Mouse (Mus musculus) intestine, embryonic 15.5 days (tissue): Measurements from ENCODE around the gene Slf1. TPM values are rescaled to one million over a fixed set of nuclear protein-coding genes. Genes with fewer than 3 reads are reported as not detected.
A peak's percentile ranks its signal among the peaks of the same experiment; 100 is the strongest.
"Not testable (repeated sequence)": the region's sequence is repeated elsewhere in the genome, so short reads cannot be mapped to it uniquely, and the experiment has no call there.

Source experiments
- ATAC-seq: fragments of 200-750 bp; cut with Nextera tagmentation; 2 replicates; pipeline ENCODE4 v1.8.0; 2017; ENCODE audit warnings: moderate TSS enrichment, moderate library complexity
- H3K27ac ChIP-seq: fragments of 300-500 bp; sonication (generic); 2 replicates; pipeline ENCODE4 v1.5.1; 2015; ENCODE audit warnings: mild to moderate bottlenecking, inconsistent platforms
- H3K27me3 ChIP-seq: fragments of 300-500 bp; sonication (generic); replicated peaks from 2 replicates; pipeline ENCODE4 v1.6.1; 2015; ENCODE audit warnings: inconsistent platforms
- H3K36me3 ChIP-seq: fragments of 300-500 bp; sonication (generic); 2 replicates; pipeline ENCODE4 v1.6.1; 2015; ENCODE audit warnings: inconsistent platforms
- H3K4me1 ChIP-seq: fragments of 300-500 bp; sonication (generic); replicated peaks from 2 replicates; pipeline ENCODE4 v1.6.1; 2015; ENCODE audit warnings: inconsistent platforms
- H3K4me2 ChIP-seq: fragments of 300-500 bp; sonication (generic); replicated peaks from 2 replicates; pipeline ENCODE4 v1.6.1; 2015; ENCODE audit warnings: mild to moderate bottlenecking, inconsistent platforms
- H3K4me3 ChIP-seq: fragments of 300-500 bp; sonication (generic); replicated peaks from 2 replicates; pipeline ENCODE4 v1.5.1; 2015; ENCODE audit warnings: inconsistent platforms
- H3K9ac ChIP-seq: fragments of 300-500 bp; sonication (generic); 2 replicates; pipeline ENCODE4 v1.6.1; 2015; ENCODE audit warnings: inconsistent platforms
- H3K9me3 ChIP-seq: fragments of 300-500 bp; sonication (generic); 2 replicates; pipeline ENCODE4 v1.6.1; 2016; ENCODE audit warnings: inconsistent platforms
- WGBS: fragments of 180-500 bp; shearing (Covaris S2); methylation state at CpG from one replicate; pipeline ENCODE4 v1.1.7; 2015; 5-methylcytosine and 5-hydroxymethylcytosine counted together
- polyA plus RNA-seq: library from polyadenylated mRNA; unstranded; fragments of >200 nt; fragmentation: Nextera tagmentation; extraction: Ambion mirVana; gene quantifications from 2 replicates; pipeline ENCODE4 v1.2.1, GENCODE M21; 2015

The Slf1 gene
- polyA plus RNA-seq, result 27.4 and 36.6 TPM in 2 replicates

DNA sequence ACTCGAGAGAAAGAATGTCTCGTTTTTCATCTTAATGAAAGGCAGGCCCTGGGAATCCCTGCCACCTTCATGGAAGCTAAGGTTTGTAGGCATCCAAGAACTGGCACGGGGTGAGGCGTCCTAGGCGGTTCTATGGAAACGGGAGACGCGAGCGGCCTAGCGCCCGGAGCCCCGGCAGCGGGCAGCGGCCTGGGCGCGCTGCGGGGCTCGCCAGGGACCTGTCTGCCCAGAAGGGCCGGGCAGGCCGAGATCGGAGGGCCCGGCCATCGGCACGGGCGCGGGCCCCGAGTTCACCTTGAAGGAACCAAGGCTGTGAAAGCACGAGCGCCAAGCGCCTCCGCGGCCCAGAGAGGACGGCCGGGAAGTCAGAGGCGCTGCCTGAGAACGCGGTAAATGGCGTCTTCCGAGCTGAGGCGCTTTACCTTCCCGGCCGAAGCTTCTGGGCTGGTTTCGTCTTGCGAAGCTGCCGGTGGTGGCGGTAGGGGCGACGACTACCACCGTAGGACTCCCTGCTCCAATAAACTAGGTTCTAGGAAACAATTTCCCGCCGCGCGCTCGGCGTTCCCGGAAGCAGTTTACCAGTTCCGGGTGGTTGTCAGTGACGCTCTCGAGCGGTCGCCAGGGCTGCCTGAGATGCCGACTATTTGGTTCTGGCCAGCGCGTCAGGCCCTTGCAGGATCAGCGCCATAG lies at the start of gene Slf1, which contains the start of gene 2210408I21Rik:
Gene Slf1 (minus strand): TSS at position 543 of the 690 bp plus-strand sequence.
Gene 2210408I21Rik (plus strand): TSS at position 610 of the 690 bp plus-strand sequence.
- Histone ChIP-seq H3K36me3 (no peaks in the 10 kb centered on the region), H3K4me1 (no peaks in the 10 kb centered on the region), H3K9ac (peak within 1 kb of the TSS; percentile 91), H3K4me2 (peak within 1 kb of the TSS; percentile 53), H3K9me3 (no peaks in the 10 kb centered on the region), H3K27ac (peak within 1 kb of the TSS; percentile 93), H3K4me3 (peak within 1 kb of the TSS; percentile 94), H3K27me3 (no peaks in the 10 kb centered on the region)
- under 1% methylated on average over 65 of the region's 65 CpGs for WGBS
- peak; percentile 99 for ATAC-seq

- no peaks in the 10 kb centered on the region for H3K27me3 ChIP-seq
- H3K36me3 ChIP-seq, result no peaks in the 10 kb centered on the region
- no peaks in the 10 kb centered on the region for H3K9me3 ChIP-seq
- H3K9ac ChIP-seq, result no peak overlapping the region
- H3K4me2 ChIP-seq, result no peak overlapping the region
- no peak overlapping the region for H3K4me3 ChIP-seq
- H3K27ac ChIP-seq, result no peak overlapping the region
- no peak for ATAC-seq
- no peaks in the 10 kb centered on the region for H3K4me1 ChIP-seq
Observed at GRCm38 (mm10) chr13:77177931-77178330, 42.7 kb upstream of the Slf1 start.

- WGBS, result 90% methylated on average over 2 of the region's 2 CpGs
- Histone ChIP-seq H3K27me3 (no peaks in the 10 kb centered on the region), H3K4me3 (no peak overlapping the region), H3K4me2 (no peak overlapping the region), H3K4me1 (no peaks in the 10 kb centered on the region), H3K36me3 (no peaks in the 10 kb centered on the region), H3K9me3 (no peaks in the 10 kb centered on the region), H3K27ac (no peak overlapping the region), H3K9ac (no peak overlapping the region)
- ATAC-seq, result no peak
Observed at GRCm38 (mm10) chr13:77140890-77141289, 5.6 kb upstream of the Slf1 start.

DNA sequence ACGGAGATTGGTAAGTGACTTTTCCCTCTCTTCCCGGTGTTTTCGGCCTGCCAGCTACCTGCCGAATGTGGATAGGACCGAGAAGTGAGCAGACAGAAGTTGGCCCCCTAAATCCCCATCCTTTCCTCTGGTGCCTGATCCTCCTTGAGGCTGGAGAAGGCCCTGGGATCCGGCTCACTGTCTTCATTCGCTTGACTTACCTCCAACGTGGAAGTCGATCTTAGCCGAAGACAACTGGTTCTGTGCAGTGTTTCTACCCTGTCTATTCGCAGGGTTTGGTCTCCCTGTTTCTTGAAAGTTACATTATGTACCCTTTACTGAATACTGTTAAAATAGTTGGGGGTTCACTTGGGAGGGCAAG lies 328 bp upstream of the Slf1 start:
- Histone ChIP-seq H3K4me3 (peak overlapping the region; percentile 94), H3K9me3 (no peaks in the 10 kb centered on the region), H3K4me2 (peak overlapping the region; percentile 53), H3K36me3 (no peaks in the 10 kb centered on the region), H3K27ac (peak overlapping the region; percentile 93), H3K4me1 (no peaks in the 10 kb centered on the region), H3K27me3 (no peaks in the 10 kb centered on the region), H3K9ac (peak overlapping the region; percentile 91)
- peak; percentile 80 for ATAC-seq
- 1% methylated on average over 11 of the region's 11 CpGs for WGBS

- Histone ChIP-seq H3K27me3 (no peaks in the 10 kb centered on the region), H3K4me3 (no peak overlapping the region), H3K4me1 (no peaks in the 10 kb centered on the region), H3K4me2 (no peak overlapping the region), H3K9ac (no peak overlapping the region), H3K36me3 (no peaks in the 10 kb centered on the region), H3K9me3 (no peaks in the 10 kb centered on the region), H3K27ac (no peak overlapping the region)
- WGBS, result 78% methylated on average over 2 of the region's 2 CpGs
- no peak for ATAC-seq
Observed at GRCm38 (mm10) chr13:77131132-77131531, 4.1 kb downstream of the Slf1 start.

- Histone ChIP-seq H3K36me3 (no peaks in the 10 kb centered on the region), H3K27me3 (no peaks in the 10 kb centered on the region), H3K27ac (no peak overlapping the region), H3K9ac (no peak overlapping the region), H3K9me3 (no peaks in the 10 kb centered on the region), H3K4me3 (no peak overlapping the region), H3K4me2 (no peak overlapping the region), H3K4me1 (no peaks in the 10 kb centered on the region)
- no peak for ATAC-seq
- 88% methylated on average over 2 of the region's 2 CpGs for WGBS
Observed at GRCm38 (mm10) chr13:77128240-77128639, 7.0 kb downstream of the Slf1 start.

GRCm38 (mm10) chr13:77125159-77125558 lies 10.1 kb downstream of the Slf1 start:
- Histone ChIP-seq H3K4me2 (no peak overlapping the region), H3K27me3 (no peaks in the 10 kb centered on the region), H3K36me3 (no peaks in the 10 kb centered on the region), H3K27ac (no peak overlapping the region), H3K9me3 (no peaks in the 10 kb centered on the region), H3K4me3 (no peak overlapping the region), H3K4me1 (no peaks in the 10 kb centered on the region), H3K9ac (no peak overlapping the region)
- WGBS, result 90% methylated on average over 3 of the region's 3 CpGs
- ATAC-seq, result no peak

- Histone ChIP-seq H3K36me3 (no peaks in the 10 kb centered on the region), H3K9ac (no peak overlapping the region), H3K4me2 (no peak overlapping the region), H3K27ac (no peak overlapping the region), H3K27me3 (no peaks in the 10 kb centered on the region), H3K4me3 (no peak overlapping the region), H3K4me1 (no peaks in the 10 kb centered on the region), H3K9me3 (no peaks in the 10 kb centered on the region)
- 85% methylated on average over 4 of the region's 4 CpGs for WGBS
- peak; percentile 67; the same call in 1 of the 2 replicates for ATAC-seq
Observed at GRCm38 (mm10) chr13:77118695-77119094, 16.6 kb downstream of the Slf1 start.

GRCm38 (mm10) chr13:77107734-77108133 lies 27.5 kb downstream of the Slf1 start:
- Histone ChIP-seq H3K27ac (no peak overlapping the region), H3K36me3 (no peaks in the 10 kb centered on the region), H3K9me3 (no peaks in the 10 kb centered on the region), H3K4me3 (no peak overlapping the region), H3K9ac (no peak overlapping the region), H3K27me3 (no peaks in the 10 kb centered on the region), H3K4me2 (no peak overlapping the region), H3K4me1 (no peaks in the 10 kb centered on the region)
- no peak for ATAC-seq

- not testable (repeated sequence) for H3K9me3 ChIP-seq, ATAC-seq, H3K27ac ChIP-seq, H3K36me3 ChIP-seq, H3K9ac ChIP-seq, H3K4me3 ChIP-seq, H3K4me2 ChIP-seq, H3K4me1 ChIP-seq, H3K27me3 ChIP-seq
- WGBS, result 96% methylated on average over 1 of the region's 1 CpGs
Observed at GRCm38 (mm10) chr13:77092876-77093275, 42.4 kb downstream of the Slf1 start.

DNA sequence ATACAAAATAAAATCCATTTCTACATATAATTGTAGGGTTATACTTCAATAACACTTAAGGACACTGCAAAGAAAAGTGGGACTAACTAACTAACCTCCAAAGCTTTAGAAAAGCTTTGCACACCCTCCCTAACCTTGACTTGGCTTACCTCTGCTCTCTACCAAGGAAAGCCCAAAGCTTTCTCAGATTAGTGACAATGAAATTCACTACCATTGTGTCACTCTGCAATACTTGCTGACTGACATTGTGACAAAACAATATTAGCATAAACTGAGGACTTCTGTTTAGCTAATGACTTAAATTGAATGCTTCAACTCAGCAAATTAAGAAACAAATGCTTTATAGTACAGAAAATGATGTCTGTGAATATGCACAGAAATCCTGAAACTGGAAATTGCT lies 63.2 kb downstream of the Slf1 start:
- H3K27ac ChIP-seq, result no peak overlapping the region
- no peaks in the 10 kb centered on the region for H3K4me1 ChIP-seq
- H3K4me3 ChIP-seq, result no peak overlapping the region
- H3K27me3 ChIP-seq, result no peaks in the 10 kb centered on the region
- H3K36me3 ChIP-seq, result peaks cover under 1% of the 10 kb centered on the region; the same call in 1 of the 2 replicates
- no peaks in the 10 kb centered on the region for H3K9me3 ChIP-seq
- ATAC-seq, result no peak
- H3K4me2 ChIP-seq, result no peak overlapping the region
- no peak overlapping the region for H3K9ac ChIP-seq

DNA sequence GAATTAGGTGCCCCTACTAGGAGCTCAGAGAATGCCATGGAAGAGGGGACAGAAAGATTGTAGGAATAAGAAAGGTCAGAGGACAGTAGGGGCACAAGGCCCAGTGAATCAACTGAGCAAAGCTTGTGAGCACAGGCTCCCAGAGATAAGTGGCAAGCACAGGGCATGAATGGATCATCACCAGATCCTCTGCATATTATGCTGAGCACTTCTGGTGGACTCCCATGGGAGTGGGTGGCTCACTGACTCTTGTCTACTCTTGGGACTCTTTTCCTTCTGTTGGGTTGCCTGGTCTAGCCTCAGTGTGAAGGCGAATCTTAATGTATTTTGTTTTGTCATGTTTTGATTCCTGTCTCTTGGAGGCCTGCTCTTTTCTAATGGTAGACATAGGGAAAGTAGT lies 66.4 kb downstream of the Slf1 start:
- H3K9ac ChIP-seq, result no peak overlapping the region
- no peak overlapping the region for H3K4me3 ChIP-seq
- no peaks in the 10 kb centered on the region for H3K9me3 ChIP-seq
- H3K4me1 ChIP-seq, result no peaks in the 10 kb centered on the region
- H3K27me3 ChIP-seq, result no peaks in the 10 kb centered on the region
- H3K4me2 ChIP-seq, result no peak overlapping the region
- WGBS, result 95% methylated on average over 1 of the region's 1 CpGs
- ATAC-seq, result no peak
- no peak overlapping the region for H3K27ac ChIP-seq
- H3K36me3 ChIP-seq, result no peaks in the 10 kb centered on the region

DNA sequence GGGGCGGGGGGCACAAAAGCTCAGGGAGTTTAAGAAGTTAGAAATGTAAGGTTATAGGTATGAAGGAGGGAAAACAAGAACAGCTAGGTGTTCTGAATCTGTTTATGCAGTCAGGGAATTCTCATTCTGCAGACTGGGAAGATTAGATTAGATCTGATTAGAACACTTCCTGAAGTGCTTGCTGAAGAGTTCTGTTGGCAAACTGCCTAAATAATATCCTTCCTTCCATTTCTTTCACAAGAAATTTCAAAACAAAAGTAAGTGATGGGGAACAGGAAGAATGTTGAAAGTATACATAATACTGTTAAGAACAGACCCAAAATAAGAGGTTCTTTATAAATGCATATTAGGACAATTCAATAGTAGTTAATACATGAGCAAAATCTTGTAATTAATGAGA lies 72.1 kb downstream of the Slf1 start:
- 95% methylated on average over 1 of the region's 1 CpGs for WGBS
- Histone ChIP-seq H3K9ac (no peak overlapping the region), H3K36me3 (no peaks in the 10 kb centered on the region), H3K4me3 (no peak overlapping the region), H3K27me3 (no peaks in the 10 kb centered on the region), H3K27ac (no peak overlapping the region), H3K9me3 (no peaks in the 10 kb centered on the region), H3K4me2 (no peak overlapping the region), H3K4me1 (no peaks in the 10 kb centered on the region)
- ATAC-seq, result no peak
